Mouse (Mus musculus): ENCODE measurements at regions not wholly inside any gene's neighbourhood (a gene's known extent, or its start where the extent isn't known, plus 50 kb on each side); places are given as distances from the start of the nearest gene placed in this dataset.
"Not testable (repeated sequence)": the region's sequence is repeated elsewhere in the genome, so short reads cannot be mapped to it uniquely, and the experiment has no call there.

DNA sequence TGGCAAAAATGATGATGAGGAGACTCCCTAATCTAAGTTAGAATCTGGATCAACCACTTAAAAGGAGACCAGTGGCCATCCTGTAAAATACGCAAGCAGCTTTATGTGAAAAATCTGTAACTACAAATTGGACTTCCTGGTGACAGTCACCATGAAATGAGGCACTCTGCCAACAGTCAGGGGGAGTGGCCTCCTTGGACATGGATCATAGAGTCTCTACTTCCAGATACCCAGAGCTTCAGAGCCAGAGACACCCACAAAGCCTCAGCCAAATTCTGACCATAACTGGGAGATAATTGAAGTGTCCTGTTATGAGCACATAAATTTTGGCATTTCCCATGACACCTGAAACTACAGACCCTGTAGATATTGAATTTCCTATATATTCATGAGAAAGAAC, 1359.3 kb upstream of the A1bg start:
- peak; percentile 77 for DNase-seq

DNA sequence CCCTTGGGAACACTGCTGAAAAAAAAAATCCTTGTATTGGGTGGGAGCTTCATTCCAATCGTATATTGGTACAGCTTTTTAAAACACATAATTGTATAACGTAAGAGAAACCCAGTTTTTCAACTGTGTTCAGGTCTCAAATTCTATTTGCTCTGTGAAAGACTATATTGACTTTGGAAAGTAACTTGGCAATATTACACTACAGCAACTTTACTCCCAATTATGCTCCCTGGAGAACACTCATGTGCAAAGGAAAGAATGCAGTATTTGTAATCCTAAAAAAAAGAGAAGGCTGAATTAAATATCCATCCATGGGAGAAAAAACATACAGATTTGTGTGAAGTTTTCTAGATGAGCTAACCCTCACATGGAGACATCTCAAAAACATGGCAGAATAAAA, 1356.7 kb upstream of the A1bg start:
- no peak for DNase-seq

DNA sequence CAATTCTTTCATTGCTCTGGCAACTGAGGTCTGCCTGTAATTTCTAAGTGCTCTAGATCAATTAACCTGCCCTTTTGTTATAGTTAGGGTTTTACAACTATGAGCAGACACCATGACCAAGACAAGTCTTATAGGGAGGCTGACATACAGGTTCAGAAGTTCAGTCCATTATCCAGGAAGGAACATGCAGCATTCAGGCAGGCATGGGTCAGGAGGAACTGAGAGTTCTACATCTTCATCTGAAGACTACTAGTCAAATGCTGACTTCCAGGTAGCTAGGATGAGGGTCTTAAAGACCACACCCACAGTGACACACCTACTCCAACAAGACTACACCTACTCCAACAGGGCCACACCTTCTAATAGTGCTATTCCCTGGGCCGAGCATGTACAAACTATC, 1352.0 kb upstream of the A1bg start:
- no peak for DNase-seq

DNA sequence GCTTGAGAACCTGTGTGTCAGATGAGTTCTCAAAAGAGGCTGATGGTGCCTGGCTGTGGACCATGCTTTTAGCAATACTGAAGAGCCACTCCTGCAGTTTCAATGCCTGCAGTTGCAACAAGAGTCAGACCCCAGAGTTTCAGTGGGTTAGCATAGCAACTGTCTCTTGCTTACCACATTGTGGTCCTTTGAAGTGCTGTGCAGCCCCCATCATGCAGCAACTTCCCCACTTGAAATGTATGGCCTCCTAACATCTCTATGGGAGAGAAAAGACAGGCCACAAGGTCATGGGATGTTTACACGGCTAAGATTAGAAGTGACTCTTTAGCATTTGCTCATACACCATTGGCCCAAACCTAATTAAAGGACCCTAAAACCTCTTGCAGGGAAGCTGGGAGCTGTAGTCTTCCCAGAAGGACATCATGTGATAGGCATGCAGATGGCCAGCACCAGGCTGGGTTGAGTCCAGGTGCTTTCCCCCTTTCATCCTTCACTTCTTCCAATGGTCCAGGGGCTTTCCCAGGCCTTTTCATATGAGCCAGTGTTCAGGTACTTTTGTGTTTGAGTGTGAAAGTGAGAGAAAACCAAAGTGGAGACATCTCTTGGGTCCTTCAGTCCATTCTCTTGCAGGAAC, 1351.2 kb upstream of the A1bg start:
- DNase-seq, result no peak

DNA sequence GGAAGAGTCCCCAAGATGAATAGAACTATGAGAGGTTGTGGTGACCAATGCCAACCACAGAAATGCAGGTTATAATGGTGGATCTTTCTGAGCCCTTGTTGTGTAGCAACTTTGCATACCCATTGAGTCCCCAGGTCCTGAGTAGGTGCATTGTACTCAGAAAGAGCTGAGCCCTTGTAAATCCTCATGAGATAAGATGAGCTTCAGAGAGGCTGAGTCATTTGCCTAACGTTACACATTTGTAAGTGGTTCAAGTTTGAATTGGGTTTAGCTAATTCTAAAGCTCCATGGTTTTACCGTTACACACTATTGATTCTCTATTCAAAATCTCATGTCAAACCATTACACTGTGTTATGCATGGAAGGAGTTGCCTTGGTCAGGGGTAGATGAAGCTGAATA, 1349.9 kb upstream of the A1bg start:
- no peak for DNase-seq

DNA sequence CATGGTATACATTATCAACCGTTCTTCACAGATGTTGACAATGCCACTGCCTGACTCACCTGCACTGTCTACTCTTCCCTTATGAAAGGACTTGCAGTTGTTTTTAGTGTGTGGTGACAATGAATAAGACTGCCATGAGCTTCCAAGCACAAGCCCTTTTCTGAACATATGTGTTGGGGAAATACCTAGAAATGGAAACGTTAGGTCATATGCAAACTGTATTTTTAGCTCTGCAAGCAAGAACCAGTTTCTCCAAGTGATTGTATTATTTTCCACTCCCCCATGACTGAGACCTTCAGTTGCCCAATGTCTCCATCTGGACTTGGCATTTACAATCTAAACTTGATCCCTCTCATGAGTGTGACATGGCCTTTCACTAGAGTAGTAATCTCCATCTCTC, 1348.6 kb upstream of the A1bg start:
- no peak for DNase-seq

DNA sequence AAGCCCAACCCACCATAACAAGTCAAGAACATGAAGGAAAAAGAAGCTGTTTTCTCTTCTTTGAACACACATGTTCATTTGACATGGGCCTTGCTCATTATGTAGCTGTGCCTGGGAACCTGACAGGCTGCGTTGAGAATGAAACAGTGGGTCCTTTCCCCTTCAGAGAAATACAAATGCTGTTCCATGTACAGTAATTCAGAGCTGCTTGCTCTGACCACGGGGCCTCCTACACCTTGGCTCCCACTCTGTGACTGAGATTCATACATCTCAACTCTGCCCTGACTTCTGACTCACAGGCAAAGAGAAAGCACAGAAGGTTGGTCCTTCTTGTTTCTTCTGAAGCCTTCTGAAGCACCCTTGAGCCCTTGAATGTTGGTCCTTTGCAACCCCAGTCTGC, 1345.4 kb upstream of the A1bg start:
- DNase-seq, result no peak

DNA sequence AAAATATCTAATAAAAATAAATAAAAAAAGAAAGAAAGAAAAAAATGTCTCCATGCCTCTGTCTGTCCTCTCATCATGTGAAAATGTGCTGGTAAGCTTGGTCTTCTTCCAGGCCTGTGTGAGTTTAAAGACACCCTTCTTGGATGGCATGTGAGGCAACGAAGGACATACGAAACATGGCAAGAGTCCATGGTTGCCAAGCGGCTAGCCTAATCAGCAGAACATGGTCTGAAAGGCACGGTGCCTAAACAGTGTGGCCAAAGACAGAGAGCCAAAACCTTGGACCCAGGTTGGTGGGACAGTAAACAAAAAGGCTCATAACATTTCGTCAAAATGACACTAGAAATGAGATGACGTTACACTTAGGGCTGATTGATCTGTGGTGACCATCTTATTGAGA, 1344.7 kb upstream of the A1bg start:
- no peak for DNase-seq

DNA sequence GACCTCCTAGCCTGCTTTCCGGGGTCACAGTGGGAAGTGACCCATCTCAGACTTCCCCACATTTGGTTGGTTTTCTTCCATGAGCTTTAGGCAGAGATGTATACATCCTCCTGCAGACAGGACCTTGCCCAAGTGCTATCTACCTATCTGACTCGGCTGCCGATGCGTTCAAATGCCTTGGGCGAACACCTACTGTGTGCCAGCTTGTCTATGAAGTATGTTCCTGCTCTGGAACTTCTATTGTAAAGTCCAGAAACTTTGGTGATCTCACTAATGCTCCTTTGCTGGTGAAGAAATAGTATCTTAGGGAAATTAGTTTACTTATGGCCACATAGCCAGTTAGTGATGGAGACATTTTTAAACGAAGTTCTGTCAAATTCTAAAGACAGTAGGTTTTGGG, 1343.2 kb upstream of the A1bg start:
- DNase-seq, result no peak

DNA sequence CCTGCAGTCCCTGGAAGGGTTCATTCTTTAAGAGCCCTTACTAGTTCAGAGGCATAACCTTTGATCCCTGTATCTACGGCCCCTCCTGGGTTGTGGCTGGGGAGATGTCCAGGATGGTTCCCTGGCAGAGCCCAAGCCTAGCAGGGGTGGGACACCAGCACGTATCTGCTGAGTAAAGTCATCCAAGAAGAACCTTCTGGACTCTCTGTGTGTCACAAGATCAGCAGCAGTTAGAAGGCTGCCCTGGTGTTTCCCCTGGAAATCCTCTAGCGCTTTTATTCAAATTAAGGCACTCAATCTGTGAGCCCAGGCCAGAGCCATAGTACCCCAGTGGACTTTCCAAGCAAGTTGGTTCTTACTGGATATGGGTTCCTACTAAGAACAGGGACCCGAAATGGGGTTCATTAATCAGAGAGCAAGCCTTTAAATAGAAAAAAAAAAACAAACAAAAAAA, 1342.7 kb upstream of the A1bg start:
- DNase-seq, result no peak

DNA sequence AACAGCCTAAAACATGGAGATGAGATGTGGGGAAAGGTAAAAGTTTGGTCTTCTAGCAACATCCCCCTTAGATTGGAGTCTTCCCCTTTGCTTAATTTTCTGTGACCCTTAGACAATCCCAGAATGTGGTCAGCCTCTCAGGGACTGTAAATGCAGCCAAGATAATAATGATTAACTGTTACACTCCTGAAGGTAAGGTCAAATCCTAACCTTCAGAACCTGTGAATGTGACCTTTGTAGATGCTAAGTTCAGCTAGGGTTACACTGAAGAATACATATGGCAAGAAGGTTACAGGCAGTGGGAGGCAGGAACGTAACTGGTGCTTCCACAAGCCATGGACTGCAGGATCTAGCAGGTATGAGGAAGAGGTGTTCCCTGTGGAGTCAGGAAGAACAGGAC, 1342.2 kb upstream of the A1bg start:
- DNase-seq, result no peak

DNA sequence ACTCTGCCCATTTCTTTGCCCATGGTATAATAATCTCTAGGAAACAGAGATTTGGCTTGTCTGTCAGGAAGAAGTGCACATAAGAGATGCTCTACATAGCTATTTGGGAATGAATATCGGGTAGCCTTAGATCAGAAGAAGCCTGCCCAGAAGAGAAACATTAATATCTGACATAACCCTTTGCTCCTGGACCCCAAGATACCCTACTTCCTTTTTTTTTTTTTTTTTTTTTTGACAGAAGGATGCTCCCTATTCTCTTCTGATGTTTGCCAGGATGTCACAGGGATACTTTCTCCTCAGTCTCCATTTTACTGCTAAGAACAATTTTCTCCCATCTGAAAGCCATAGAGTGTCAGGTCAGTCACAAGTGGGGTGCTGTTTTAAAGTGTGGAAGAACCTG, 1341.4 kb upstream of the A1bg start:
- no peak for DNase-seq

DNA sequence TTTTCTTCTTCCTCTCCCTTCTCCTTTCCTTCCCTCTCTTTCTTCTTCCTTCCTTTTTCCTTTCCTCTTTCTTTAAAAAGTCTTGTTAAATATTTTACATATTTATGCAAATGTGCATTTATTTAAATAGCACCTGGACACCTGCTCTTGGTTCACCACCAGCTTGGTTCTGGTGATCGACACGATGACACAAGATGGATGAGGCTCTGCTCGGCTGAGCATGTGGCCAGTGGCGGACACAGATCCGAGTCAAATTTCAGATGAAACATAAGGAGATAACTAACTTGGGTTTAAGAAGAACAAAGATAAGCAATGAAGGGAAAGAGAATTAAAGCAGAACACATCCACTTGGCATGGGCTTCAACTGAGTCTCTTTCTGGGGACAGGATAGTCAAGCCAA, 1339.7 kb upstream of the A1bg start:
- DNase-seq, result no peak

DNA sequence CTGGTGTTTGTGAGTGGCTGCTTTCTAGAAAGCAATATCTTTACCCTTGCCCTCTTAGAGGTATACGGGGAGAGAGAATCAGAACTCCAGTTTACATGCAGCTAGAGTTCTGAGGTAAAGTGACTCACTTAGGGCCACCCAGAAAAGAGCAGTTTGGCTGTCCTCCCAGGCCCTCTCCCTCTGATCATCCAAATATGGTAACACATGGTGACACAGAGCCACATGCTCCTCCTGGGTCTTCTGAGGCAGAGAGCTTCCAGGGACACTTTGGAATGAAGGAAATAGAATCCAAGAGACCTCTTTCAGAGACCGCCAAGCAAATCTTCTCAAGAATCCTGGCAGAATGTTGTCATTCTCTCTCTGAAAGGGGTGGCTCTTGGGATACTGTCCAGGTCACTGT, 1338.7 kb upstream of the A1bg start:
- DNase-seq, result peak; percentile 42

DNA sequence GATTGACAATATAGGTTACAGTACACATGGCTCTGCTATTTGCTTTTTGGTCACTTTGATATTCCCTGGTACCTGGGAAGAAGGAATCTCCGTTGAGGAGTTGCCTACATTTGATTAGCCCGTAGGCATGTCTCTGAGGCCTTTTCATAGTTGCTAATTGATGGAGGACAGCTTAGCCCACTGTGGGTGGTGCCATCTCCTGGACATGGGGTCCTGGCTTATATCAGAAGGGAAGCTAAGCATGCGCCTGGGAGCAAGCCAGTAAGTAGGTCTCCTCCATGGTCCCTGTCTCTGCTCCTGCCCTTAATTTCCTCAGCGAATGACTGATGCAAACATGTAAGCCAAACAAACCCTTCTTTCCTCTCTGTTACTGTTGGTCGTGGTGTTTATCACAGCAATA, 1335.8 kb upstream of the A1bg start:
- DNase-seq, result no peak

DNA sequence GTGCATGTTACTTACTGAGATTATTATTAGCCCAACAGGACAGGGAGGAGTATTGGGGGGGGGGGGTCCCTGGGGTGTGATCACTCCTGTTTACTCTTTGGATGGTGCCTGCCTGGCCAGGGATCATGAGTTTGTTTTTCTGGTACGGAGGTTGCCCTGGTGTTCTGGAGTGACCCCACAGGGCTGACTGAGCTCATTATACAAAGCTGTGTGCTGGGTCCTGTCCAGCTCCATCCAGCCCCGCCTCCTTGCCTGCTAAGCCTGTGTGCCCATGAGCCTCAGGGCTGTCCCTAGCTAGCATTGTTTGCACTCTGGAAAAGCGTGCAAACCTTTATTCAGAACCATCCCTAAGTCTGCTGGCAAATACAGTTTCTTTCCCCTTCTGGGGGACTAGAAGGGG, 1335.1 kb upstream of the A1bg start:
- DNase-seq, result peak; percentile 78

DNA sequence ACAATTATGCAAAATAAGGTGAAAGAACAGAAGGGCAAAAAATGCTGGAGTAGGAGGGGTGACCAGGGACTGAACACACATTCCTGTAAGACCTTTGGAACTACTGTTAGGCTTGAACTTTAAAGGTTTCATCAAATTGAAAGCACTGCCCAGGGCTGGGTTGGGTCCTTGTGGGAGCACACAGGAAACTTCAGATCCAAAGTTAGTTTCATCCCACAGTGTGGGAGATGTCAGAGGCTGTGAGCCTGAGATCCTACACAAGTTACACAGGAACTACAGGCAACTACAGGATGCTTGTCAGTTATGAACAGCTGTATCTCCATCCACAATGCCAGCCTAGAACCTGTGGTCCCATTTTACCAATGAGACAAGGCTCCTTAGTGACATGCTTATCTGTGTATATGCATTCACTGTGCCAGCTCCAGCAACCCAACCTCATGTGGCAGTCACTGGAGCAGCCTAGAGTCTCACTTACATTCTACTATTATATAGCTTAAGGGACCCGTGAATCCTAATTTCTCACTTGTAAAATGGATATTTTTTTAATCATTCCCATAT, 1334.4 kb upstream of the A1bg start:
- no peak for DNase-seq

DNA sequence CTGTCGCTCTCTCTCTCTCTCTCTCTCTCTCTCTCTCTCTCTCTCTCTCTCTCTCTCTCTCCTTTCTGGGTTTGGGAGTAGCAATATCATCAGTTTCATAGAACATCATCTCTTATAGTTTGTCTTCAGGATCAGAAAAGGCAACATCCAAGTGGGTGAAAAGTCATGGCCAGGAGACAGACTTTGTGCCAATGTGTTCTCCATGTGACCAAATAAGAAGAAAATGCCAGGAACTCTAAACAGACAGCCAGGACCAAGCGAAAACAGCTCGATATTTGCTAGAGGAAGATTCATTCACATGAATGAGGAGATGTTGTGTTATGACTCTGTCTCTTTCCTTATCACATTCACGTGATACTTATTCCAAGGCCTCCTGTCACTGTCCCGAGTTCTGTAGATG, 1332.8 kb upstream of the A1bg start:
- peak; percentile 58 for DNase-seq

DNA sequence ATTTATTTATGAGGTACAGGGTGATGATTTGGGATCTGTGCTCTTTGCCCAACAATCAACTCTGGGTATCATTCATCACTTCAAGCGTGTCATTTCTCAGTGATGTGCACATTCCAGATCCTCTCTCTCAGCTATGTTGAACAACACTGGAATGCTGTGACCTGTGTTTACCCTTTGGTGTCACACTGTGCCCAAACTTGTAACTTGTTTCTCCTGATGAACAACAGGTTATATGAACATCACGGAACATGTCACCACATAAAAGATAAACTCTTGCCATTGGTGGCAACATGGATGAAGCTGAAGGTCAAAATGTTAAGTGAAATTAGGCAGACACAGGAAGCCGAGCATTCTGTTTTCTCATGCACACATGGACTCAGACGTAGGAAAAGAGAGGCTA, 1330.9 kb upstream of the A1bg start:
- no peak for DNase-seq

DNA sequence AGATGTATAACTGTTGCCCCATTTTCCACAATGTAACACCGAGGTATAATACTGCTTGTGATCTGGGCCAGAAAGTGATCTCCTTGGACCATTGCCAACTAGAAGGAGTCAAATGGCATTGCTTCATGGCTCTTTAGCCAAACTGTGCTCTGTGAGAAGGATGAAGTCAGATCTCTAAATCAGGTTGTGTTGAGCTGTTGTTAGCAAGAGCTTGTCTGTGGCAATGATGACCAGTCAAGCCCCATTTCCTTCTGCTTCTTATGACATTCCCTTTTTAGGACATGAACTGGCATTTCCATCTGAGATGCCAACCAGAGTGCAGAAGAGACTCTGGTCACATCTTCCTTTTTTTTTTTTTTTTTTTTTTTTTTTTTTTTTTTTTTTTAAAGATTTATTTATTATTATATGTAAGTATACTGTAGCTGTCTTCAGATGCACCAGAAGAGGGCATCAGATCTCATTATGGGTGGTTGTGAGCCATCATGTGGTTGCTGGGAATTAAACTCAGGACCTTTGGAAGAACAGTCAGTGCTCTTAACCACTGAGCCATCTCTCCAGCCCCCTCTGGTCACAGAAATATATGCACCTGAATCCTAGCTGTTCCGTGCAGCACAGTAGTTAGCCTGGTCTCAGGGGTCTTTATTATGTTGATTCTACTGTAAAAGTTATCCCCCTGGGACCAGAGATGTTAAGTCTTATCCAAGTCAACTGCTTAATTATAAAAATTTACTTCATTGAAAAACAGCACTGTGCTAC, 1329.4 kb upstream of the A1bg start:
- DNase-seq, result not testable (repeated sequence)

DNA sequence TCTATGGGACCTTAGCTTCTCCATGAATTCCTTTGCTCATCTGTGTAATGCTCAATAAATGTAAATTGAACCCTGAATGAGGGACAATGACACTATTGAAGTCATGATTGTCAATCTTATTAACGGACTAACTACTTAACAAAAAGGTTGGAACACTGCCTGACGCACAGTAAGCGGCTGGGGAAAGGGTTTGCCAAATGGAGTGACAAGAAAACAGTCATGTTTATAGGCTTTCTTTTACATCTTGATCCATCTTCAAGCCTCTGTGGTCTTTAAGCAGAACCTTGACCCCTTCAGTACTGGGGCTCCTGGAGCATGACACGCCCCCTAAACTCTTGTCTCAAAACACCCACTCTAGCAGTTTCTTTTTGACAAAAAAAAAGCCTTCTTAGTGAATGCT, 1326.6 kb upstream of the A1bg start:
- DNase-seq, result no peak

DNA sequence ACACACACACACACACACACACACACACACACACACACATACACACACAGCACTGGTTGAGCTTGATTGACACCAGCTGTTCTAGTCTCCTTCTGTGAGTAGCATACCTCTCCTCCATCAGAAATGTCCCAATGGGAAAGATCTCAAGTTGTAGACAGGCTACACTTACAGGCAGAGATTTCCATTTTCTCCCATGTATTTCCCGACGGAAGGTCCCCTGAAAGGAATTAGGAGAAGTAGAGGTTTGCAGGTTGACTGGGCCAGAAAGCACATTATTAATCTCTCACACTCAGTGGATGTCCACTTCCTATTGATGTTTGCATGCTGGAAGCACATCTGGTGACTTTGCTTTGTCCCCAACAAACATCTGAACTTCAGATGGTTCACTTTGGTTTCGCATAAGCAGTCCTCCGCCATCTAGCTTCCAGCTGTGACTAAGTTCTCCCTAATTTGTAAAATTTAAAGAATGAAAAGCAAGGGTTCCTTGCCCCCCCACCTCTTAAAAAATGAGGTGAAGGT, 1323.8 kb upstream of the A1bg start:
- no peak for DNase-seq

DNA sequence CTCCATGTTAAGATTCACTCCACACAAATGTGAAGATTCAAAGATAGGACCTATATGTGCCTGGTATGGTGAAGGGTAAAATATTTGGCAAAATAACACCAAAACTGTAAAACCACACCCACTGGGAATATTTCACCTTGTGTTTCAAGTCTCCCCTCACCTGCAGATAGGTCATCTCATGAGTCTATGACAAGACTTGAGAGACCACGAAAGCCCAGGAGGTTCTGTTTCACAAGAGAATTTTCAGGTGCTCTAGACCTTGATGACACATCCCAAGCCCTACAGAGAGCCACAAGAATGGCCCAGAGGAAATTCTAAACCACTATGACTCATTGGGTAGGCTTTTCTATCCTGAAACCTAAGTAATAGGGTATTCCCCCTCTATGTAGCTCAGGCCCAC, 1322.4 kb upstream of the A1bg start:
- DNase-seq, result no peak

DNA sequence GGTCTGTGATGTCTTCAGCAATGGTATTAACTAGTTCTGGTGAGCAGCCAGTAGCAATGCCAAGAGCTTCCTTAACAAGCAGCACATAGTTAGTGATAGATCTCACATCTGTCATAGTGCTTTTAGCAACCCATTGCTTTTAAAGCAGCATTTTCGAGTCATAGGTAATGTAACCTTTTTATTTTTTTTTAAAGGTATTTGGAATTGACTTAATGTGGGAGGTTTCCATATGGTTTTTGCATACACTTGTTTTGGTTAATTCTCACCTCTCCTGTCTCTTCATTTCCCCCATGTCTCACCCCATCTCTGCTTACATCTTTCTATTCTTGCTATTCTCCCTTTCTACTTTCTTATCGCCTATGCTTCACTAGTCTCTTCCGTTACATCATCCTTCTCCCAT, 1322.0 kb upstream of the A1bg start:
- DNase-seq, result no peak

Data from adrenal gland, postnatal 10 days (tissue).